Mouse (Mus musculus) macrophage (primary cell): ENCODE results near the gene Cstf3. TPM values are rescaled to one million over a fixed set of nuclear protein-coding genes. Genes with fewer than 3 reads are reported as not detected.

ENCODE experiments used
- H3K27ac ChIP-seq: fragments of 350-480 bp; formaldehyde crosslinking; 2 replicates; pipeline ENCODE4 v1.9.0; 2021
- H3K36me3 ChIP-seq: fragments of 350-480 bp; formaldehyde crosslinking; 2 replicates; pipeline ENCODE4 v1.9.0; 2021; ENCODE audit errors: inconsistent target
- H3K4me3 ChIP-seq: fragments of 350-480 bp; formaldehyde crosslinking; 2 replicates; pipeline ENCODE4 v1.9.0; 2021; ENCODE audit errors: inconsistent target
- H3K79me2 ChIP-seq: fragments of 350-480 bp; formaldehyde crosslinking; 2 replicates; pipeline ENCODE4 v1.9.0; 2021; ENCODE audit errors: inconsistent target
- WGBS: methylation state at CpG from one replicate; pipeline ENCODE4 v1.1.7; 2026; ENCODE audit warnings: inconsistent platforms; ENCODE audit not compliant: missing documents; 5-methylcytosine and 5-hydroxymethylcytosine counted together
- polyA plus RNA-seq: library from polyadenylated mRNA; stranded (reverse); fragments of 250-400 nt; gene quantifications from 3 replicates; pipeline ENCODE4 v1.2.4, GENCODE M21; 2018; ENCODE audit warnings: inconsistent platforms

Cstf3 gene
- polyA plus RNA-seq, 1 experiment from 2014 or later = 20.6 TPM

- peak within 1 kb of the TSS; percentile 68 for H3K27ac ChIP-seq
- peak within 1 kb of the TSS; percentile 64 for H3K4me3 ChIP-seq
- H3K36me3 ChIP-seq = no peaks in the 10 kb centered on the region
- WGBS = under 1% methylated on average over 68 of the region's 99 CpGs
- H3K79me2 ChIP-seq = peaks cover 37% of the 10 kb centered on the region
Measured at GRCm38 (mm10) chr2:104711585-104712485, 121.5 kb downstream of the Cstf3 start, which contains the start of gene Tcp11l1. TSS of gene Tcp11l1 (minus strand) at chr2:104712169.

- 12% methylated on average over 7 of the region's 7 CpGs for WGBS
- H3K79me2 ChIP-seq = peaks cover 36% of the 10 kb centered on the region
- no peaks in the 10 kb centered on the region for H3K36me3 ChIP-seq
- peak overlapping the region; percentile 36 for H3K4me3 ChIP-seq
- 0 out of 2 replicates have a peak overlapping the region, but pooled peaks have one; percentile 13 for H3K27ac ChIP-seq
Measured at GRCm38 (mm10) chr2:104712486-104712809, 122.1 kb downstream of the Cstf3 start.

- H3K79me2 ChIP-seq = peaks cover 19% of the 10 kb centered on the region
- H3K36me3 ChIP-seq = no peaks in the 10 kb centered on the region
- H3K27ac ChIP-seq = no peak overlapping the region
- H3K4me3 ChIP-seq = no peak overlapping the region
- WGBS = 94% methylated on average over 15 of the region's 15 CpGs
Measured at GRCm38 (mm10) chr2:104714254-104714691, 124.0 kb downstream of the Cstf3 start.

Other genes with a start within 250 kb of the Cstf3 start
- gene D430041D05Rik, start 179.5 kb upstream of the Cstf3 start, polyA plus RNA-seq = not detected in 3 replicates
- gene Hipk3, start 96.1 kb upstream of the Cstf3 start, polyA plus RNA-seq = 25.7 to 41.6 TPM (median 34.0 TPM) in 3 replicates
- gene Tcp11l1, start 121.6 kb downstream of the Cstf3 start, polyA plus RNA-seq = 22.5 to 32.0 TPM (median 24.4 TPM) in 3 replicates
- not detected in 3 replicates for gene Pin1rt1, start 125.9 kb downstream of the Cstf3 start, polyA plus RNA-seq
- 7.6 to 10.3 TPM (median 7.7 TPM) in 3 replicates for gene Depdc7, start 152.4 kb downstream of the Cstf3 start, polyA plus RNA-seq
- 5.0 to 8.2 TPM (median 7.5 TPM) in 3 replicates for gene Qser1, start 226.2 kb downstream of the Cstf3 start, polyA plus RNA-seq